Mouse (Mus musculus): ENCODE measurements around the gene Zbtb26.

- TF ChIP-seq CTCF (IDR thresholded peaks at IDR 0.05; ENCODE audit: low read depth, low read length) (no peak), TAL1 (conservative IDR thresholded peaks at IDR 0.05; ENCODE audit: low read depth, low read length) (no peak), POLR2AphosphoS5 (IDR thresholded peaks at IDR 0.05; ENCODE audit: insufficient replicate concordance, low read depth, low read length) (no peak)
Observed at GRCm38 (mm10) chr2:37488956-37489355, 46.0 kb upstream of the Zbtb26 start.
